14 mouse cellular contexts compared by ENCODE assay signal in the genomic region with DNA sequence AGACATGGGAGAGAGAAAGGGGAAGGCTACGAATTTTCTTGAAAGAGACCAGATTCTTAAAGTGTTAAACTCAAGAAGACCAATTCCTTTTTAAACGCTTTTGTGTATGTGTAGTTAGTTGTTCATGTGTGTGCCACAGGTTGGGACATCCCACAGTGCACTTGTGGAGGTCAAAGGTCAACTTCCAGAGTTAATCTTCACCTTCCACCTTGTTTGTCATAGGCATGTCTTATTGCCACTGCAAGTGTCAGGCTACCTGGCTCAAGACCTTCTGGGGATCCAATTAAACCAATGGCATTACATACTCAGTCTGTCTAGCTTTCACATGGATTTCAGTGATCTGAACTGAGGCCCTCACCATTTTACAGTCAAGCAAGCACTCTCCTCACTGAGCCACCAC. TPM values are rescaled to one million over a fixed set of nuclear protein-coding genes. Genes with fewer than 3 reads are reported as not detected.
"Had no signal": no experiment of that assay in that cellular context is flagged by ENCODE, and none has a peak within 500 bp of the region (broad histone marks: within the 10 kb centered on the region; RNA-seq: fewer than 3 reads in every experiment).

No protein-coding gene starts in this region.

- H3K4me2 ChIP-seq: intestine, embryonic 15.5 days; limb, embryonic 12.5 days; limb, embryonic 15.5 days; liver, embryonic 13.5 days; midbrain, embryonic 11.5 days had no signal

- H3K27me3 ChIP-seq: intestine, embryonic 15.5 days; liver, embryonic 13.5 days had no signal

- DNase-seq: left cerebral cortex, postnatal 4 days; liver, embryonic 13.5 days; lung, adult 2 months; lung, postnatal 14 days; lung, postnatal 4 days; midbrain, embryonic 14.5 days; thymus, adult 18-20 months; thymus, postnatal 36 days had no signal

- H3K4me3 ChIP-seq: intestine, embryonic 15.5 days; limb, embryonic 12.5 days; limb, embryonic 15.5 days; liver, embryonic 13.5 days had no signal

- H3K36me3 ChIP-seq: intestine, embryonic 15.5 days; limb, embryonic 12.5 days; limb, embryonic 15.5 days; liver, embryonic 13.5 days had no signal

- ATAC-seq: intestine, embryonic 15.5 days had no signal

- H3K9ac ChIP-seq: intestine, embryonic 15.5 days; limb, embryonic 12.5 days; limb, embryonic 15.5 days; liver, embryonic 13.5 days had no signal

- H3K27ac ChIP-seq: intestine, embryonic 15.5 days; kidney, postnatal 0 days; limb, embryonic 12.5 days; limb, embryonic 15.5 days; liver, embryonic 13.5 days had no signal

- H3K9me3 ChIP-seq: intestine, embryonic 15.5 days; limb, embryonic 12.5 days; limb, embryonic 15.5 days; liver, embryonic 13.5 days had no signal

RNA-seq across cellular contexts. Expression of a gene that starts 58.7 kb away (rescaled TPM):
- total RNA-seq: megakaryocyte progenitor cell, adult 5-6 weeks had no signal
